Mouse (Mus musculus) midbrain, embryonic 15.5 days (tissue): Measurements from ENCODE around the gene Mia2. TPM values are rescaled to one million over a fixed set of nuclear protein-coding genes. Genes with fewer than 3 reads are reported as not detected.

Experiments
- ATAC-seq: fragments of 200-750 bp; cut with Nextera tagmentation; replicated peaks from 2 replicates; pipeline ENCODE4 v1.8.0; 2017; ENCODE audit warnings: moderate TSS enrichment
- H3K27ac ChIP-seq: fragments of 300-500 bp; sonication (generic); 2 replicates; pipeline ENCODE4 v1.5.1; 2015; ENCODE audit warnings: mild to moderate bottlenecking, inconsistent platforms
- H3K27me3 ChIP-seq: fragments of 300-500 bp; sonication (generic); replicated peaks from 2 replicates; pipeline ENCODE4 v1.6.1; 2015; ENCODE audit warnings: inconsistent platforms
- H3K36me3 ChIP-seq: fragments of 300-500 bp; sonication (generic); replicated peaks from 2 replicates; pipeline ENCODE4 v1.6.1; 2015; ENCODE audit warnings: inconsistent platforms
- H3K4me1 ChIP-seq: fragments of 300-500 bp; sonication (generic); 2 replicates; pipeline ENCODE4 v1.6.1; 2015; ENCODE audit warnings: inconsistent platforms
- H3K4me2 ChIP-seq: fragments of 300-500 bp; sonication (generic); 2 replicates; pipeline ENCODE4 v1.6.1; 2015; ENCODE audit warnings: inconsistent platforms, mild to moderate bottlenecking, moderate library complexity
- H3K4me3 ChIP-seq: fragments of 300-500 bp; sonication (generic); 2 replicates; pipeline ENCODE4 v1.5.1; 2015; ENCODE audit warnings: mild to moderate bottlenecking, inconsistent platforms
- H3K9ac ChIP-seq: fragments of 300-500 bp; sonication (generic); 2 replicates; pipeline ENCODE4 v1.6.1; 2015; ENCODE audit warnings: mild to moderate bottlenecking, inconsistent platforms
- H3K9me3 ChIP-seq: fragments of 300-500 bp; sonication (generic); 2 replicates; pipeline ENCODE4 v1.6.1; 2016; ENCODE audit warnings: inconsistent platforms
- WGBS: fragments of 180-500 bp; shearing (Covaris S2); methylation state at CpG from one replicate; pipeline ENCODE4 v1.1.7; 2015; ENCODE audit warnings: mixed read lengths; 5-methylcytosine and 5-hydroxymethylcytosine counted together
- polyA plus RNA-seq: library from polyadenylated mRNA; unstranded; fragments of >200 nt; fragmentation: Nextera tagmentation; extraction: Ambion mirVana; gene quantifications from 2 replicates; pipeline ENCODE4 v1.2.1, GENCODE M21; 2015

The Mia2 gene
- polyA plus RNA-seq, 1 experiment from 2014 or later = 30.7 TPM

DNA sequence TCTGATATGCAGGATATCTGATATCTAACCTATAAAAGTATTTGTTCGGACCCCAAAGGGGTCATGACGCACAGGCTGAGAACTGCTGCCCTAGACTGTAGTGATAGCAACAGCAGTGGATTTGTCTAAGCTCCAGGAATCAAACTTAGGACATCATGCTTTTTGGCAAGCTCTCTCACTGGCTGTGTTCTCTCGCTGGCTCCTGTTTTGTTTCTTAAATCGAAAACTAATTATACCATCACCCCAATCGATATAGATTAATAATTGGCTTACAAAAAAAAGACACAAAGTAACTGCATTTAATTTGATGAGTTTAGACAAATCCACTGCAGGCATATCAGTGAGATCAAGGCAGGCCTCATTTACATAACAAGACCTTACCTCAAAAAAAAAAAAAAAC lies 10.9 kb downstream of the Mia2 start:
- no peak for ATAC-seq
- H3K36me3 ChIP-seq = no peaks in the 10 kb centered on the region
- H3K4me2 ChIP-seq = no peak overlapping the region
- H3K4me3 ChIP-seq = no peak overlapping the region
- H3K4me1 ChIP-seq = no peaks in the 10 kb centered on the region
- no peak overlapping the region for H3K9ac ChIP-seq
- H3K27me3 ChIP-seq = no peaks in the 10 kb centered on the region
- no peak overlapping the region for H3K27ac ChIP-seq
- no peaks in the 10 kb centered on the region for H3K9me3 ChIP-seq
- 86% methylated on average over 5 of the region's 5 CpGs for WGBS

DNA sequence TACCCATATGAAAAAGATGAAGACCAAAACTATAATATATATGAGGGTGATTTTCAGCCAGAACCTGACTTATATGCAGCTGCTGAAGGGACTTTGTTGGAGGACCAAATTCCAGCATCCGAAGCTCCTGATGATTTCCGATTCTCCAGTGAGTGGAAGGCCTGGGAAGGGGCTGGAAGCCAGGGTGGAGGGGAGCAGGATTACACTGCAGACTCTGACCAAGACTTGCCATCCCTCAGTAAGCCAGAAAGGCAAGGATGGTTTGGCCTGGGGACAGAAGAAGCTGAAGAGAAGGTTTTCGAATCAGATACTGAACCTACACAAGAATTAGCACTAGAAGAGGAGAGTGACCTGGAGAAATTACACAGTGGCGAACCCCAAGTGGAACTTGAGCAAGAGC lies 12.3 kb downstream of the Mia2 start:
- H3K4me3 ChIP-seq = no peak overlapping the region
- no peaks in the 10 kb centered on the region for H3K36me3 ChIP-seq
- 85% methylated on average over 4 of the region's 4 CpGs for WGBS
- no peaks in the 10 kb centered on the region for H3K4me1 ChIP-seq
- no peak overlapping the region for H3K9ac ChIP-seq
- H3K9me3 ChIP-seq = no peaks in the 10 kb centered on the region
- ATAC-seq = no peak
- no peak overlapping the region for H3K27ac ChIP-seq
- H3K27me3 ChIP-seq = no peaks in the 10 kb centered on the region
- H3K4me2 ChIP-seq = no peak overlapping the region

DNA sequence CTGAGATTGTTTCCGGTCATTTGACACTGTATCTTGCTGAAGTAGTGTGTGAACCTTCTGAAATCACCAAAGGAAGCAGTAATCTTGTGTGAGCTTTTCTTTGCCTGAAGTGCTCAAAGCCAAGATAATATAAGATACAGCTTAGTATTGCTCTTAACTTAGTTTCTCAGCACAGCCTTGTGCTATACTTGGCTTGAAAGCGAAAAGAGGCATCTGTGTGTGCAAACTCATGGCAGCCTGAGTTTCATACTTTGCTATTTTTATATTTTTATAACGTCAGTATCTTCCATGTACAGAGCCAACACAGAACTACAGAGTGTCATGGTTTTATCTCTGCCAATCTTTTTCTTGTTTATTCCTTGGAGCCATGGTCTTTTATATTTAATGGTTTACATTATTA lies 21.6 kb downstream of the Mia2 start:
- WGBS = 89% methylated on average over 3 of the region's 3 CpGs
- Histone ChIP-seq H3K36me3 (no peaks in the 10 kb centered on the region), H3K4me1 (no peaks in the 10 kb centered on the region), H3K27ac (no peak overlapping the region), H3K9me3 (no peaks in the 10 kb centered on the region), H3K27me3 (no peaks in the 10 kb centered on the region), H3K4me2 (no peak overlapping the region), H3K9ac (no peak overlapping the region), H3K4me3 (no peak overlapping the region)
- no peak for ATAC-seq

DNA sequence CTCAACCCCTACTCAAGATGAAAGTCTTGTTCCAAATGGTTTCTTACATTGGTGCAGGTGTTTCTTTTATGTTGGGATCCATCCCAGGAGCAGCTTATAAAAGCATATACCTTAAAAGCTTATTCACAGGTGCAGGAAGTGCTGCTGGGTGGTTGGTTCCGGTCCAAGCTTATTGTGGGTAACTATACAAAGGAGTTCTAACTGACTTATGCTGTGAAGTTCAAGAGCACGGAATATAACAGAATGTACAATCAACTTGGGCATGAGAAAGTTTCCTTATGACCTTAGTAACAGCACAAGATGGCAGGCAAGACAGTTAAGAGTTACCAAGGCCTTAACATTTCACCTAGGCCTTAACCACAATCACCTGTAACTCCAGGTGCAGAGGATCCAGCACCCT lies 29.8 kb downstream of the Mia2 start:
- Histone ChIP-seq H3K27ac (no peak overlapping the region), H3K36me3 (no peaks in the 10 kb centered on the region), H3K9me3 (no peaks in the 10 kb centered on the region), H3K4me1 (peaks cover 15% of the 10 kb centered on the region), H3K27me3 (no peaks in the 10 kb centered on the region), H3K4me2 (no peak overlapping the region), H3K9ac (no peak overlapping the region), H3K4me3 (no peak overlapping the region)
- ATAC-seq = no peak
- 82% methylated on average over 2 of the region's 2 CpGs for WGBS

DNA sequence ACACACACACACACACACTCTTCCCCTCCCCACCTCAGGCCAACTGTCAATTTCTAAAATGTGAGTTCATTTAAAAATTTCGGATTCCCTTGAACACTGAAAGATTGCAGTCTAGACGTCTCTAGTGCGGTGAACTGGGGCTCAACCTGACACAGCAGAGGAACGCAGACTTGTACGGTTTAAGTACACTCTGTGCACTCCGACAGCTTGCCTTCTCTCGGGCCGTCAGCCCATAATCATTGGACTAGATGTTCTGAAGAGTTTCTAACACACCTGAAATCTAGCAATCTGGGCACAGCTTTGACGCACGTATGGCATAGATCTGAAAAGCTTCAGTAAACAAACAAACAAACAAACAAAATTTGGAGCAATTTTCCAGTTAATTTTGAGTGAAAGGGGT lies 32.9 kb downstream of the Mia2 start:
- Histone ChIP-seq H3K36me3 (no peaks in the 10 kb centered on the region), H3K9ac (no peak overlapping the region), H3K27ac (no peak overlapping the region), H3K4me1 (peaks cover 31% of the 10 kb centered on the region), H3K4me2 (no peak overlapping the region), H3K9me3 (no peaks in the 10 kb centered on the region), H3K4me3 (no peak overlapping the region), H3K27me3 (no peaks in the 10 kb centered on the region)
- no peak for ATAC-seq
- 80% methylated on average over 10 of the region's 10 CpGs for WGBS

DNA sequence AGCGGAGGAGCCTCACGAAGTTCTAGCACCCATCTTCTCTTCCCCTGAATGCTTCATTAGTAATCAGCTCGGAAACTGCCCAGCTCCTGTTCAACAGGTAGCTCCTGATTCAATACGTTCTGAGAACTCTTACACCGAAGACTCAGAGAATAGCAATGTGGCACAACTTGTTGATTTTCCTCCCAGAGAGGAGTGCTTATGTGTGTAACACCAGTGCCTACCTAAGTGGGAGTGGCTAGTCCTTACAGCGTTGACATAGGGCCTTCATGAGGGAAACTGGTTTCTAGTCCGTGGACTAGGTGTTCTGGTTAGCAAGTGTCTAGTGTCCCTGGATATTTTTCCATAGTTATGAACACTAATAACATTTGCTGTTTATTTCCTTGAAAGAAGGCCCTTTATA lies 33.4 kb downstream of the Mia2 start:
- no peak for ATAC-seq
- Histone ChIP-seq H3K27me3 (no peaks in the 10 kb centered on the region), H3K4me2 (peak overlapping the region; percentile 64), H3K9ac (no peak overlapping the region), H3K27ac (no peak overlapping the region), H3K36me3 (no peaks in the 10 kb centered on the region), H3K9me3 (no peaks in the 10 kb centered on the region), H3K4me1 (peaks cover 31% of the 10 kb centered on the region), H3K4me3 (no peak overlapping the region)
- 52% methylated on average over 7 of the region's 7 CpGs for WGBS

DNA sequence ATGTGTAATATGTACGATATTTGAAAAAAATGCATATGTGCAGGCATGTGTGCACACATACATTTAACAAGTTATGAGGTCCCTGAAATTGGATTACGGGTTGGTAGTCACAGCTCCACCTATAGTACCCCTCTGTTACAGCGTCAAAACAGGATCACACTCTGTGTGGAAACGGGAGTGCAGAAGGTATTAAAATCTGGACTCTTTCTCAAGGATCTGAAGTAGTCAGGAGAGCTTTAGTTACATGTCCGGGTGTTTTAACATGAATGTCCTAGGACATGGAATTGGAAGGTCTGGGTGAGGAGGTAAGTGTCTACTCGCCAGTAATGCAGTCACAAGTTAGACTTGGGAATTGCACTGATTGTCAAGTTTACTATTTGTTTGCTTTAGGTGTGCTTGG lies 34.0 kb downstream of the Mia2 start:
- 14% methylated on average over 6 of the region's 6 CpGs for WGBS
- peak overlapping the region; percentile 87 for H3K4me3 ChIP-seq
- H3K27ac ChIP-seq = peak overlapping the region; percentile 19; the same call in 1 of the 2 replicates
- ATAC-seq = peak; percentile 38; the same call in 1 of the 2 replicates
- H3K9ac ChIP-seq = peak overlapping the region; percentile 24; the same call in 1 of the 2 replicates
- H3K27me3 ChIP-seq = no peaks in the 10 kb centered on the region
- no peaks in the 10 kb centered on the region for H3K9me3 ChIP-seq
- peak overlapping the region; percentile 64 for H3K4me2 ChIP-seq
- H3K36me3 ChIP-seq = no peaks in the 10 kb centered on the region
- H3K4me1 ChIP-seq = peaks cover 31% of the 10 kb centered on the region

DNA sequence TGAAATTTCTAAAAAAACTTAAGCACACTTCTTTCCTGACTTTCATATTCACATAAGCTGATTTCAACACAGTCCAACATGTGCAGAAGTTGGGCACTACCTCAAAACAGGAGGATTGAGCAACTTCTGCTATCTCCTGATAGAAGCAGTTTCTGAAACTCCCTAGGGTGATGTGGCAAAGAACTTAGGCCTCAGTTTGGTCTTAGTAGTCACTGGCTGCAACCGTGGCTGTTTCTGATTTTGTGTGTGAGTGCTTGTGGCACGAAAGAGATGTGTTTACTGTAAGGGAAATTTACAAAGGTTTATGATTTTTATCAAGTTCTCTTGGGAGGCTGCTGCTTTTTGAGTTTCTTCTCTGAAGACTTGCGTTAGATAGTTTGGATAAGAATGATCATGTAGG lies 34.6 kb downstream of the Mia2 start:
- H3K27me3 ChIP-seq = no peaks in the 10 kb centered on the region
- ATAC-seq = no peak
- peak overlapping the region; percentile 87; the same call in 1 of the 2 replicates for H3K9ac ChIP-seq
- 6% methylated on average over 3 of the region's 3 CpGs for WGBS
- no peaks in the 10 kb centered on the region for H3K36me3 ChIP-seq
- H3K27ac ChIP-seq = peak overlapping the region; percentile 89; the same call in 1 of the 2 replicates
- peak overlapping the region; percentile 64 for H3K4me2 ChIP-seq
- H3K9me3 ChIP-seq = no peaks in the 10 kb centered on the region
- peaks cover 31% of the 10 kb centered on the region for H3K4me1 ChIP-seq
- H3K4me3 ChIP-seq = peak overlapping the region; percentile 87

DNA sequence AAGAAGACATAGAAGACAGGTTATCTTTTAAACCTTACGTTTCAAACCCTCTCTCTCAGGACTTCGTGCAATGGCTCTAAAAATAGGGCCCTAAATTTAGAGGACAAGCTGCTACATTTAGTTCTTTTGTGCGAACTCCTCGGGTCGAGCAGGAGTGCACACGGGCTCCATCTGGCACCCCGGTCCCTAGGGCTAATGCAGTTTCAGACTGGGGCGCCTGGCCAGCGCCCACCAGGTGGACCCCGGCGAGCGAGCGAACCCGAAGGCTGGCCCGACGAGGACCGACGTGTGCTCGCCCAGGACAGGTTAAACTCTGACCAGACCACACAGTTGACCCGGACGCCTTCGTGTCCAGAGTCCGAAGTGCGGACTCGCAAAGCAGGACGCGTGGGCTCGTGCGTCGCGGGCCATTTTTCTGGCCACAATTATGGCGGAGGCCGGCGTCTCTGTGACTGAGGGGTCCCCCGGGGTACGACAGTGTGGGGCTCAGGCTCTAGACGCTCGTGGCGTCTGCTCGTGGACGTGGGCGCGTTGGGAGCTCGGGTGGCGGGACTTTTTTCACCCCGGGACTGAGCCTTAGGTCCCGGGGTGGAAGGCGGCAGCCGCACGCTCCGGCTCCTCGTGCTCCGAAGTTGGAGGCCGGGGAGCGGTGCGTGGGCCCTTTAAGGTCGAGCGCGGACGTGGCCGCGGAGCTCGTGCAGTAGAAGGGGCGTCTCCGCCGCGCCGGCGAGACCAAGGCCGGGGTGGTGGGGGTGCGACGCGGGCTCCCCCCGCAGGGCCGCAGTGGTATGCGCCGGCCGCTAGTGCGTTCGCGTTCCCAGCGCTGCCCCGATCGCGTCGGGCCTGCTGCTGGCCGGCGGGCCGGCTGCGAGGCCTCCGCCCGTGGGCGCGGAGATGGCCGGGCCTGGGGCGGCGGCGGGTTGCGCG lies 35.3 kb downstream of the Mia2 start:
- Histone ChIP-seq H3K9me3 (no peaks in the 10 kb centered on the region), H3K27ac (peak overlapping the region; percentile 89), H3K36me3 (no peaks in the 10 kb centered on the region), H3K27me3 (no peaks in the 10 kb centered on the region), H3K9ac (peak overlapping the region; percentile 87), H3K4me3 (peak overlapping the region; percentile 87), H3K4me2 (peak overlapping the region; percentile 64), H3K4me1 (peaks cover 31% of the 10 kb centered on the region)
- peak; percentile 98 for ATAC-seq
- WGBS = under 1% methylated on average over 99 of the region's 100 CpGs

DNA sequence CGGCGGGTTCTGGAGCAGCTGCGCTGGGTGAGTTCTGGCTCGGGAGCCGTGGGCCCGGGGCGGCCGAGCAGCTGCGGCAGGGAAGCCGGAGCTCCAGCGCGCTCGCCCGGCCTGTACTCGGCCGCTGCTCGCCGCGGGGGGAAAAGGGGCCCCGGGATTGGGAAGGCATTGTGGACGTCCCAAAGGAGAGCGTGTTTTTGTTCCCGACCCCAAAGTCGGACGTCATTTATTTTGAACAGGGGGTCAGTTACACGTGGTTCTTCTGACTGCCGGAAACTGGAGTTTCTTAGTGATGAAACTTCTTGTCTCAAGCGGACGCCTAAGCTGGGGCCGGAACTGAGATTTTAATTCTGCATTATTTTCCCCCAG lies 36.0 kb downstream of the Mia2 start:
- Histone ChIP-seq H3K27ac (peak overlapping the region; percentile 89), H3K4me1 (peaks cover 31% of the 10 kb centered on the region), H3K4me3 (peak overlapping the region; percentile 87), H3K9me3 (no peaks in the 10 kb centered on the region), H3K9ac (peak overlapping the region; percentile 87), H3K4me2 (peak overlapping the region; percentile 64), H3K27me3 (no peaks in the 10 kb centered on the region), H3K36me3 (no peaks in the 10 kb centered on the region)
- WGBS = under 1% methylated on average over 25 of the region's 30 CpGs
- peak; percentile 75; the same call in 1 of the 2 replicates for ATAC-seq

DNA sequence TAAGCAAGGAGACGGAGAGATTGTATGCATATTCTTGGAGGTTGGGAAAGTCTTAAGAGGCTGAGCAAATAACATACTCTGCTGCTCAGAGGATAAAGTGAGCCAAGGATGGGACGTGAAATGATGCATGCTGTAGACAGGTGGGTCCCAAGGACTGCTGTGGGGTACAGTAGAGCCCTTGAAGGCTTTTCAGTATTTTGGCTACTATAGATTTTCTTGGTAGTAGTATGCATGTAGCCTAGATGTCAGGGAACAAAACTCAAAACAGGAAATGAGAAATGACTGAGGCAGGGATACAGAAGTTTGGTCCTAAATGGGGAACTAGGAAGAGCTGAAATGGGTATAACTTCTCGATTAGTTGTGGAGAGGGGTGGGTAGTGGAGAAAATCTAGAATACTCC lies 36.9 kb downstream of the Mia2 start:
- no peak for ATAC-seq
- H3K9ac ChIP-seq = no peak overlapping the region
- 53% methylated on average over 3 of the region's 3 CpGs for WGBS
- no peak overlapping the region for H3K27ac ChIP-seq
- H3K27me3 ChIP-seq = no peaks in the 10 kb centered on the region
- H3K9me3 ChIP-seq = no peaks in the 10 kb centered on the region
- peak overlapping the region; percentile 64 for H3K4me2 ChIP-seq
- H3K4me1 ChIP-seq = peaks cover 31% of the 10 kb centered on the region
- peak overlapping the region; percentile 87; the same call in 1 of the 2 replicates for H3K4me3 ChIP-seq
- H3K36me3 ChIP-seq = no peaks in the 10 kb centered on the region

DNA sequence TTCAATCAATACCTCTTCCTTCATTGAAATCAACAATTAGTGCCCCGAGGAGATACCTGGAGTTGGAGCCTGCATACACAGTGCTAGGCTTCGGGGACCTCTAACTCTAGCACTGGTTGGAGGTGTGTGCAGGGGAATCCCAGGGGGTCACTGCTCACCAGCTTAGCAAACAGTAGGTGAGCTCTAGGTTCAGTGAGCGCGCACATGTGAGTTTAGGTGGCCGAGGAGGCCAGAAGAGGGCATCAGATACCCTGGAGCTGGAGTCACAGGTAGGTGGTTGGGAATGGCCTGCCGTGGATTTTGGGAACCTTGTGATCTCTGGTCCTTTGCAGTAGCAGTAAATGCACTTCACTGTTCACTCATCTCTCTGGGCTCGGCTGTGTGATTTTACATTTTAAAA lies 37.3 kb downstream of the Mia2 start:
- 88% methylated on average over 7 of the region's 7 CpGs for WGBS
- H3K4me3 ChIP-seq = no peak overlapping the region; the same call in 1 of the 2 replicates
- no peaks in the 10 kb centered on the region for H3K36me3 ChIP-seq
- H3K4me2 ChIP-seq = peak overlapping the region; percentile 64; the same call in 1 of the 2 replicates
- no peak overlapping the region for H3K27ac ChIP-seq
- no peaks in the 10 kb centered on the region for H3K27me3 ChIP-seq
- no peak for ATAC-seq
- H3K9me3 ChIP-seq = no peaks in the 10 kb centered on the region
- H3K4me1 ChIP-seq = peaks cover 31% of the 10 kb centered on the region
- no peak overlapping the region for H3K9ac ChIP-seq
